Mouse (Mus musculus): Measurements from ENCODE around the gene Gpr180.
A peak's percentile ranks its signal among the peaks of the same experiment; 100 is the strongest.
"Not testable (repeated sequence)": the region's sequence is repeated elsewhere in the genome, so short reads cannot be mapped to it uniquely, and the experiment has no call there.

The Gpr180 gene

GRCm38 (mm10) chr14:118136744-118137452, at the start of gene Gpr180:
TSS of gene Gpr180 (plus strand) at chr14:118137158.
- DNase-seq (ENCODE audit: low spot score in 2 of 2), result peak; percentile 88 to 89

GRCm38 (mm10) chr14:118088437-118089207, 48.3 kb upstream of the Gpr180 start:
- no peak for DNase-seq (ENCODE audit: low spot score in 2 of 2)

DNA sequence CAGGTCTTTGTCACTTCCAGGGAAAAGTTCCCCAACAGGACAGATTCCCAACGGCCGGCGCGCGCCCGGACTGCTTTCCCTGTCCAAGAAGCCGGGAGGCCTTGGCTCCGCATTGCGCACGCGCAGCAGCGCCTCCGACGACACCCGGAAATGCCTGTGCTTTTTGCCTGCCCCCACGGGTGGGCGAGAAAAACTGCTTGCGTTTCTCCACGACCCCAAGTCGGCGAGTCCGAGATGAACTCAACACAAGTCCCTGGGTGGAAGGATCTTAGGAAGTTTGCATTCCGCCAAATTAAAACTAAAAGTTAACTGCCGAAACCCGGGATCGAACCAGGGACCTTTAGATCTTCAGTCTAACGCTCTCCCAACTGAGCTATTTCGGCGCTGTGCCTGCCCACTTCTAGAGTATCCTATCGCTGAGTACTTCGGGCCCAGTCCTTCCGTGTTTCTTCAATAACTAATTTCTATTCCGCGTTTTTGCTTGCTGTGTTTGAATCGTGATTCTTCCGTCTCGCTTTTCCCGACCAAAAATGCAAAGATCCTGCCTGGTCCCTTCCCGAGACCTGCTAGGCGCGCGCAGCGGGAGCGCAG, 47.6 kb upstream of the Gpr180 start:
- DNase-seq (ENCODE audit: low spot score in 2 of 2), result peak; percentile 81 to 86

GRCm38 (mm10) chr14:118089806-118090392, 47.1 kb upstream of the Gpr180 start:
- DNase-seq (ENCODE audit: low spot score in 2 of 2), result peak in 1 of 2 experiments; percentile 11

DNA sequence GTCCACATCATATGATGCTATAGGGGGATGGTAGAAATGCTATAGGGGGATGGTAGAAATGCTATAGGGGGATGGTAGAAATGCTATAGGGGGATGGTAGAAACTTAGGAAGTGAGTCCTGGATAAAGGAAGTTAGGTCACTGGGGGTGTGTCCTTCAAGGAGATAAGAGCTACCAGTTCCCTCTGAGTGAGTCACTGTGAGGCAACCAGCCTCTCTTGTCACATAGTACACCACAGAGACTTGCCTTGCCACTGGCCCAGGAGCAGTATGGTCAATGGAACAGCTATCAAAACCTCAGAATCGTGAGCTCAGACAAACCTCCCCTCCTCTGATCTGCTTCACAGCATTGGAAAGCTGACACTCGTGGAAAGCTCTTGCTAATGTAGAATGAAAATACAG, 38.7 kb upstream of the Gpr180 start:
- DNase-seq (ENCODE audit: low spot score in 2 of 2), result no peak

DNA sequence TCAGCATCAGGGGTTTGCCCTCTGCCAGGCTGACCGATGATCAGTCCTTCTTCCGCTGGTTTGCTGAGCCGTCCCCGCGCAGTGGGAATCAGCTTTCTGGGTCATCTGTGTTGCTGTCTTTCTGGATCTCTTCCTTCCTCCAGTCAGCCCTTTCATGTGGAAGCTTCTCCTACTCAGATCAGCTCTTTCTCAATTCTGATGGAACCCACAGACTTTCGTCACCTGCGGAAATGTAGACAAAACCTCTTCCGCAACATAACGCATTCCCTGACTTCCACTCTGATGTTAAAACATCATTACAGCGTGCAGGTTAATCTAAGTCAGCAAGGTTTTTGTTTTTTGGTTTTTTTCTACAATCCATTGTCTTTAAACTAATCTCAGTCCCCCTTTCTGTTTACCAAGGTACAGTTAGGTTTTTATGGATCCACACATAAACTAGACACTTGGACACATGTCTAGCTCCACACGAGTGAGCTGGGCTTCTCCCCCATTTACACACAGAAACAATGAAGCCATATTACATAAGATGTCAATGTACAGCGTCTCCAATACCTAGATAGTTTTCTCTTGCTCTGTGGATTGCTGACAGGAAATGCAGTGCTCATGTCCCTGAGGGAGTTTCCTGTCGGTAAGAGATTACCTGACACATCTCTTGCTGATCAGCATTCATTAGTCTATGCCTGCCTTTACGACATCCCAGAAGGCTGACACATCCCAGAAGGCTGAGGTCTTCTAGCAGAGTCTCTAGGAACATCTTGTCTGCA, 35.5 kb upstream of the Gpr180 start:
- DNase-seq (ENCODE audit: low spot score in 2 of 2), result peak in 1 of 2 experiments; percentile 6

- DNase-seq (ENCODE audit: low spot score in 2 of 2), result not testable (repeated sequence)
Observed at GRCm38 (mm10) chr14:118107479-118107878, 29.5 kb upstream of the Gpr180 start.

- no peak for DNase-seq (ENCODE audit: low spot score in 2 of 2)
Observed at GRCm38 (mm10) chr14:118113116-118113515, 23.8 kb upstream of the Gpr180 start.

- DNase-seq (ENCODE audit: low spot score in 2 of 2), result no peak
Observed at GRCm38 (mm10) chr14:118124129-118124528, 12.8 kb upstream of the Gpr180 start.

DNA sequence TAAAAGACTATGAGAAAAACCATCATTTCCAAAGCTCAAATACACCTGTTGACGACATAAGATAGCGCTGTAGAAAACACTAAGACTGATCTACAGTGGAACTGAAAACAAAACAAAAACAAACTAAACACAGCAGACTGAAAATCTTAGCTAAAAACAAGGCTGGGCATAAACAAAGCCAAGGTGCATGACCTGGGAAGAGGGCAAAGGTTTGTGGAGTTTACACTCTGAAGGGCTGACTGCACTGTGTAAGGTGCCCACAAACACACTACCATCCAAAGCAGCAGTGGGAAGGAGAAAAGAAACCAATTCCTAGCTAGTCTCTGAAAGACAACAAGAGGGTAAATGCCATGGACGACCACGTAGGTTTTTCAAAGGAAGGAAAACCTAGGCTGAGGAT, 12.2 kb upstream of the Gpr180 start:
- DNase-seq (ENCODE audit: low spot score in 2 of 2), result no peak

- DNase-seq (ENCODE audit: low spot score in 2 of 2), result no peak
Observed at GRCm38 (mm10) chr14:118126301-118126700, 10.7 kb upstream of the Gpr180 start.

DNA sequence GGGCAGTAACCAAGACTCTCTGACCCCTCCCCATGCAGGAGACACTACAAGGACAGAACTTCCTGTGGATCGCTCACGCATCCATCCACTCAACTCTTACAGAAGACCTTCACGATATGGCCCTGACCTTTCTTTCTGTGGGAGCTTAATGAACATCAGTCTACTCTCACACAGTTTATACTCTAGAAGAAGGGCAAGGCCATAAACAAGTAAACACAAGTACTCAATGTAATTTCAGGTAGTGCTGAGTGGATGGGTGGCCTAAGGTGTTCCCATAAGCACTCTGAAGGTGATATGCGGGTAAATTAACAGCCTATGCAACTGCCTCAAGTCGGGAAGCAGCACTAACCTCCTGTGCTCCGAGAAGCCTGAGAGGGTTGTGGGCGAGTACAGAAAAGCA, 5.5 kb upstream of the Gpr180 start:
- no peak for DNase-seq (ENCODE audit: low spot score in 2 of 2)

DNA sequence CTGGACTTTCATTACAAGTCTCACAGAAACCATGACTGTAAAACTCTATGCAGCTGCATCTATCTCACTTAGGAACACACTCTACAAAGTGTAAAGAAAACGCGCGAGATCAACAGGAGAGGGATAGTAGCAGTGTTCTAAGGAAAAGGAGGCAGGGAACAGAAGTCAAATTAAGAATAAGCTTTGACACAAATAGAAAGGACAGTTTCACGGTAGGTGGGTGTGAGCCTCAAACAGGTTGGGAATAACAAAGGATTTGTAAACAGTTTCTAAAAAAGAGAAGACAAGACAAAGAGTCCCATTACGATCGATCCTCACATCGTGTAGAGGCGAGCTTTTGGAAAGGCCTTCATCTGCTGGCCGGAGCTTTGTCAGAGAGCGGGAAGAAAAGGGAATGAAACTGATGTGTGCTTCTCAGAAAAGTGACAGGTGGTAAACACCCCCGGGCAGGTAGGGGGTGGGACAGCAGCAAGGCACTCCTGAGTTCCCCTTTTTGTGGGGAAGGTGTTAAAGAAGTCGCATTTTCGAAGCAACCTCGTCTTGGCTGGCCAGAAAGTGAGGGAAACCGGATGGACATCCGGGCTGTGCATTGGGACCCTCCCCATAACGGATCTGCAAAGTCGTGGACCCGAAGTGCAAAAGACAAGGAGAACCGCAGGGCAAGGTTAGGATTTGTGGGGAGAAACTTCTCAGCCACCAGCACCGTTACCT, 4.9 kb upstream of the Gpr180 start:
- peak in 1 of 2 experiments; percentile 32 for DNase-seq (ENCODE audit: low spot score in 2 of 2)

DNA sequence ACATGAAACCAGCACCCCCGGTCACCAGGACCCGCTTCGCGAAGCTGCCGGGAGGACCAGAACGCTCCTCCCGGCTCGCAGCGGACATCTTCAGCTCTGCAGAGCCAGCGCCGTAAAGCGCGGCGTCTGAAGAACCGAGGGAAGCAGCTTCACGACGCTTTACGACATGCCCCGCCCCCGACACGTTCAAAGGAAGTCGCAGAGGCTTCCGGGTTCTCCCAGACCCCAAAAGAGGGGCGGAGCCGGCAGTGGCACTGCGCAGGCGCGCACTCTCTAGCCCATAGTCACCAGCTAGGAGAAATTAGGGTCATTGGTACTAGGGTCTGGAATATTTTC, 4.3 kb upstream of the Gpr180 start, which contains the start of gene Tgds:
Tgds (minus strand) TSS at position 114 of the 336 bp plus-strand sequence.
- peak; percentile 97 to 99 for DNase-seq (ENCODE audit: low spot score in 2 of 2)

DNA sequence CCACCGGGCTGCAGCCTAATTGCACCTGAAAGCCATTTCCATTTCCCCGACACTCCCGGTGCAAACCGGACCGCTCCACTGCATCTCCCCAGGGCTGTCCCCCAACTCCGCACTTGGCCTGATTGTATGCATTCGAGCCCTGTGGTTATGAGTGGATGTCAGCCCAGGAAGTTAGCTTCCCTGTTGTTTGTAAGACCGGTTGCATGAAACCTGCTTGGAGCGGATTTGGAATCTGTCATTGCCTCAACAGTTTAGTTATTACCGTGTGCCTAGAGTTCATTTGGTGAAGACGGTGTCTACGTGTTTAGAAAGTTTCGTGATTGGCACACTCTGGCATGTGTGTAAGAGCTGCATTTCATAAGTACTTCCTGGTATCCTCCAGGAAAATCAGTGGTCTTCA, 529 bp downstream of the Gpr180 start:
- no peak for DNase-seq (ENCODE audit: low spot score in 2 of 2)

- DNase-seq (ENCODE audit: low spot score in 2 of 2), result no peak
Observed at GRCm38 (mm10) chr14:118142283-118142682, 5.3 kb downstream of the Gpr180 start.

- no peak for DNase-seq (ENCODE audit: low spot score in 2 of 2)
Observed at GRCm38 (mm10) chr14:118148046-118148445, 11.1 kb downstream of the Gpr180 start.

- DNase-seq (ENCODE audit: low spot score in 2 of 2), result no peak
Observed at GRCm38 (mm10) chr14:118148554-118148953, 11.6 kb downstream of the Gpr180 start.

- no peak for DNase-seq (ENCODE audit: low spot score in 2 of 2)
Observed at GRCm38 (mm10) chr14:118150656-118151551, 13.9 kb downstream of the Gpr180 start.

Data from spleen, postnatal 36 days (tissue).